Mouse (Mus musculus) embryonic fibroblast, embryonic 13.5 days (primary cell): ENCODE results near the gene Maob.

Source experiments
- CTCF ChIP-seq: IDR thresholded peaks from 2 replicates; pipeline ENCODE4 v1.5.1; 2011; ENCODE audit warnings: mild to moderate bottlenecking, control low read depth, low read length, moderate library complexity, borderline replicate concordance; ENCODE audit not compliant: insufficient read depth
- POLR2A ChIP-seq: IDR thresholded peaks from 2 replicates; pipeline ENCODE4 v1.6.1; 2011; ENCODE audit warnings: low read depth, mild to moderate bottlenecking, control low read depth, low read length, moderate library complexity

GRCm38 (mm10) chrX:16826028-16826427 lies 8.9 kb upstream of the Maob start:
- TF ChIP-seq CTCF, result no peak
- TF ChIP-seq POLR2A, result no peak
